Mouse (Mus musculus) limb, embryonic 14.5 days (tissue): ENCODE data around the gene Psme4. TPM values are rescaled to one million over a fixed set of nuclear protein-coding genes. Genes with fewer than 3 reads are reported as not detected.

ENCODE experiments used
- ATAC-seq: fragments of 200-750 bp; cut with Nextera tagmentation; 2 replicates; pipeline ENCODE4 v1.8.0; 2017; ENCODE audit warnings: low read depth, moderate number of reproducible peaks, moderate TSS enrichment; ENCODE audit not compliant: low FRiP score
- DNase-seq: peaks from one replicate; pipeline ENCODE4 v3.0.0-alpha.2; 2015; ENCODE audit warnings: low spot score
- H3K27ac ChIP-seq: fragments of 300-500 bp; sonication (generic); replicated peaks from 2 replicates; pipeline ENCODE4 v1.5.1; 2014; ENCODE audit warnings: low read depth, mild to moderate bottlenecking, low read length, moderate library complexity, mixed read lengths
- H3K27me3 ChIP-seq: fragments of 300-500 bp; sonication (generic); 2 replicates; pipeline ENCODE4 v1.6.1; 2014; ENCODE audit warnings: low read length, mixed read lengths; ENCODE audit not compliant: control insufficient read depth, insufficient read depth
- H3K36me3 ChIP-seq: fragments of 300-500 bp; sonication (generic); 2 replicates; pipeline ENCODE4 v1.6.1; 2014; ENCODE audit warnings: mild to moderate bottlenecking, low read length, moderate library complexity, mixed read lengths; ENCODE audit not compliant: control insufficient read depth, insufficient read depth
- H3K4me1 ChIP-seq: fragments of 300-500 bp; sonication (generic); 2 replicates; pipeline ENCODE4 v1.6.1; 2014; ENCODE audit warnings: antibody characterized with exemption, low read length, mixed read lengths; ENCODE audit not compliant: control insufficient read depth, insufficient read depth
- H3K4me2 ChIP-seq: fragments of 300-500 bp; sonication (generic); replicated peaks from 2 replicates; pipeline ENCODE4 v1.6.1; 2014; ENCODE audit warnings: low read depth, mild to moderate bottlenecking, low read length, moderate library complexity; ENCODE audit not compliant: severe bottlenecking
- H3K4me3 ChIP-seq: fragments of 300-500 bp; sonication (generic); replicated peaks from 2 replicates; pipeline ENCODE4 v1.5.1; 2014; ENCODE audit warnings: low read length
- H3K9ac ChIP-seq: fragments of 300-500 bp; sonication (generic); 2 replicates; pipeline ENCODE4 v1.6.1; 2014; ENCODE audit warnings: mild to moderate bottlenecking, low read depth, low read length, moderate library complexity; ENCODE audit not compliant: severe bottlenecking
- H3K9me3 ChIP-seq: fragments of 300-500 bp; sonication (generic); 2 replicates; pipeline ENCODE4 v1.6.1; 2016; ENCODE audit warnings: low read length; ENCODE audit not compliant: control insufficient read depth
- POLR2A ChIP-seq: fragments of 200-500 bp; IDR thresholded peaks from 2 replicates; pipeline ENCODE4 v1.8.0; 2012; ENCODE audit warnings: inconsistent platforms, mild to moderate bottlenecking, moderate library complexity, borderline replicate concordance; ENCODE audit not compliant: insufficient read depth, insufficient read length; ENCODE audit errors: extremely low read depth
- WGBS: fragments of 180-500 bp; shearing (Covaris S2); extraction: QIAGEN DNeasy Blood & Tissue Kit; methylation state at CpG from one replicate; pipeline ENCODE4 v1.1.7; 2014; 5-methylcytosine and 5-hydroxymethylcytosine counted together
- polyA plus RNA-seq, 2 experiments: library from polyadenylated mRNA; depleted of rRNA in 1 of 2; stranded (reverse) in 1 of 2; unstranded in 1 of 2; fragments of >200 nt; fragmentation: Nextera tagmentation in 1 of 2; extraction: Ambion mirVana in 1 of 2; gene quantifications; 2 replicates each; pipeline versions ENCODE4 v1.2.1 to v1.2.3; 2012 to 2014

Gene Psme4
- polyA plus RNA-seq, 2 experiments, result 28.6 to 46.1 TPM

DNA sequence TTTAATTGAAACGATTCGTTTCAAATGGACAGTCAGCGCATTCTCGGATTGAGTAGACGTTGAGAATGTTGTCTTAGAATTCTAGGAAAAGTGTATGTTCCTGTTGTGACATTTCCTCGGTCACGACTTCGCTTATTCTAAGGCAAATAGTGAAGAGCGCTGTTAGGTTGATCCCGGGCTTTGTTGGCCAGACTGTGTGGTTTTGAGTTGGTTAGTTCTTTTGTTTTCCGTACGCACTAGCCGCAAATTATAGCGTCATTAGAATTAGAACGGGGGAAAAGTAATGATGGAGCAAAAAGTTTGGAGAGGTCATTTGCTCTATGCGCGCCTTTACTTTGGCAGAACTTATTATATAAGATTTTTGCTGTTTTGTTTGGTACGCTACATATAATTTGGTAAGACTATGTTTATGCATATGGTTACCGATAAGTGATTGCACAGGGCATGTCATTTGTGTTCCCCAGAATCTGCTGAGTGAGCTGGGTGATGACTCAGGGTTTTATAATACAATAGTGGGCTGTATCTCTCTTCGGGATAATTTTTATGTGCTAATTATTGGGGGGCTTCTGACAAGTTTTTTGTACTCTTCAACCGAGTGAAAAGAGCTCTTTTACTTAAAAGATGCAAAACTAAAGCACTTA lies 1.4 kb downstream of the Psme4 start:
- ATAC-seq (no peak), DNase-seq (no peak)
- H3K9ac ChIP-seq, result peak overlapping the region; percentile 98
- H3K27me3 ChIP-seq, result no peaks in the 10 kb centered on the region
- H3K36me3 ChIP-seq, result no peaks in the 10 kb centered on the region
- no peak for TF ChIP-seq POLR2A
- H3K9me3 ChIP-seq, result no peaks in the 10 kb centered on the region
- peak overlapping the region; percentile 94; the same call in 1 of the 2 replicates for H3K27ac ChIP-seq
- H3K4me2 ChIP-seq, result peak overlapping the region; percentile 75
- peak overlapping the region; percentile 75 for H3K4me3 ChIP-seq
- peaks cover 9% of the 10 kb centered on the region; the same call in 1 of the 2 replicates for H3K4me1 ChIP-seq
- 2% methylated on average over 21 of the region's 21 CpGs for WGBS

DNA sequence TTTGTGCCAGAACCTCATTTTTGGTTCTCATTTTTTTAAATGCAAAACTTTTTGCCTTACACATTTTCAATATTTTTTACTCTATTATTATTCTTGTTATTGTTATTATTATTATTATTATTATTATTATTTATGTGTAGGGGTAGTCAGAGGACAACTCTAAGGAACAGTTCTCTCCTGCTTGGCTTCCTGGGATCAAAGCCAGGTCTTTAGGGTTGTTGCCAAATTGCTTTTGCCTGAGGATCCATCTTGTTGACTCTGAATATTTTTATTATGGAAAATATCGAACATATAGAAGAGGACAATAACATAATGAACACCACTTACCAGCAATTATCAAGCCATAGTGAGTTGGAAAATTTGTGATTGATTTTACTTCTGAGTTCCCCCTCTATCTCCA lies 3.1 kb downstream of the Psme4 start:
- peaks cover 9% of the 10 kb centered on the region; the same call in 1 of the 2 replicates for H3K4me1 ChIP-seq
- no peak for TF ChIP-seq POLR2A
- H3K27ac ChIP-seq, result no peak overlapping the region
- H3K4me2 ChIP-seq, result no peak overlapping the region
- ATAC-seq, result no peak
- H3K9me3 ChIP-seq, result no peaks in the 10 kb centered on the region
- H3K36me3 ChIP-seq, result no peaks in the 10 kb centered on the region
- no peak for DNase-seq
- H3K9ac ChIP-seq, result no peak overlapping the region
- no peak overlapping the region for H3K4me3 ChIP-seq
- no peaks in the 10 kb centered on the region for H3K27me3 ChIP-seq
- 71% methylated on average over 1 of the region's 1 CpGs for WGBS

DNA sequence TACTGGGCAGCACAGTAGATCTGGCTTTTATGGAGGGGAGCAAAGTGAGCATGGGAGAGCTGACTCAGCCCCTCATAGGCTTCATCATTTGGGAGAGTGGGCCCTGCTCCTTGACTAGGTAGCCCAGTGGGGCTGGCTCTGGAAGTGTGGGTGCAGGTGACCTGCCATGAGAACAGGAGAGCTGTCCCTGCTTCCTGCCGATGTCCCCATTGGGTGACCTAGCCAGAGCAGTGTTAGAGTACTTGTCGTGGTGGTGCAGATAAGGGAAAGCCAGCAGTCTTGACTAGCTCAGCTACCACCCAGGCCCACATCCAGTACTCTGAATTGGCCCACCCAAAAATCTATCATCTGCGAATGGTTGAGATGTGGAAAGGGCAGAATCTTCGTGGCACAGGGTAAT lies 6.0 kb downstream of the Psme4 start:
- H3K4me1 ChIP-seq, result peaks cover 9% of the 10 kb centered on the region
- no peak overlapping the region for H3K4me2 ChIP-seq
- no peak overlapping the region for H3K27ac ChIP-seq
- no peaks in the 10 kb centered on the region for H3K9me3 ChIP-seq
- no peaks in the 10 kb centered on the region for H3K36me3 ChIP-seq
- no peaks in the 10 kb centered on the region for H3K27me3 ChIP-seq
- no peak for TF ChIP-seq POLR2A
- H3K4me3 ChIP-seq, result no peak overlapping the region
- no peak overlapping the region for H3K9ac ChIP-seq
- no peak for ATAC-seq
- DNase-seq, result no peak
- WGBS, result 78% methylated on average over 4 of the region's 4 CpGs

DNA sequence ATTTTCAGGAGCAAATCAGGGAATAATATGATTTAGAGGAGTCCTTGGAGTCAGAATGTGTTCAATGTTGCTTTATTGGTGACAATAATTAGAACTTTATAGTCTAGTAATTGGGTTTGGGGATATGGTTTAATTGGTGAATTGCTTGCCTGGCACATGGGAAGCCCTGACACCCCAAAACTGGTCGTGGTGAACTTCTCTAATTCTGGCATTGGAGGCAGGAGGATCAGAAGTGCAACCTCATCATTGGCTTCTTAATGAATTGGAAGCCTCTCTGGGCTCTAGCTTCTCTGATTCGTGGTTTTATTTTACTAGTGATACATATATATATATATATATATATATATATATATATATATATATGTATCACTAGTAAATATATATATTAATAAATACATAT lies 9.4 kb downstream of the Psme4 start:
- Histone ChIP-seq H3K9ac (no peak overlapping the region), H3K27me3 (no peaks in the 10 kb centered on the region), H3K9me3 (no peaks in the 10 kb centered on the region), H3K36me3 (no peaks in the 10 kb centered on the region), H3K27ac (no peak overlapping the region), H3K4me3 (no peak overlapping the region), H3K4me1 (no peaks in the 10 kb centered on the region; the same call in 1 of the 2 replicates), H3K4me2 (no peak overlapping the region)
- no peak for TF ChIP-seq POLR2A
- 86% methylated on average over 2 of the region's 2 CpGs for WGBS
- DNase-seq (no peak), ATAC-seq (no peak)

- Histone ChIP-seq H3K4me3 (no peak overlapping the region), H3K27ac (no peak overlapping the region), H3K9me3 (no peaks in the 10 kb centered on the region), H3K36me3 (no peaks in the 10 kb centered on the region), H3K4me2 (no peak overlapping the region), H3K9ac (no peak overlapping the region), H3K4me1 (no peaks in the 10 kb centered on the region; the same call in 1 of the 2 replicates), H3K27me3 (no peaks in the 10 kb centered on the region)
- ATAC-seq, result no peak
- TF ChIP-seq POLR2A, result no peak
- DNase-seq, result no peak
- WGBS, result 73% methylated on average over 1 of the region's 1 CpGs
Observed at GRCm38 (mm10) chr11:30781612-30782011, 10.1 kb downstream of the Psme4 start.

- no peak overlapping the region for H3K4me3 ChIP-seq
- H3K27ac ChIP-seq, result no peak overlapping the region
- H3K4me2 ChIP-seq, result no peak overlapping the region
- no peaks in the 10 kb centered on the region for H3K36me3 ChIP-seq
- no peak overlapping the region for H3K9ac ChIP-seq
- no peak for DNase-seq
- WGBS, result 63% methylated on average over 3 of the region's 3 CpGs
- no peaks in the 10 kb centered on the region; the same call in 1 of the 2 replicates for H3K4me1 ChIP-seq
- ATAC-seq, result no peak
- no peak for TF ChIP-seq POLR2A
- no peaks in the 10 kb centered on the region for H3K27me3 ChIP-seq
- H3K9me3 ChIP-seq, result no peaks in the 10 kb centered on the region
Observed at GRCm38 (mm10) chr11:30785497-30785896, 14.0 kb downstream of the Psme4 start.
